Mouse (Mus musculus): ENCODE measurements around the gene Gm5592.
"Not testable (repeated sequence)": the region's sequence is repeated elsewhere in the genome, so short reads cannot be mapped to it uniquely, and the experiment has no call there.

Gm5592 gene

DNA sequence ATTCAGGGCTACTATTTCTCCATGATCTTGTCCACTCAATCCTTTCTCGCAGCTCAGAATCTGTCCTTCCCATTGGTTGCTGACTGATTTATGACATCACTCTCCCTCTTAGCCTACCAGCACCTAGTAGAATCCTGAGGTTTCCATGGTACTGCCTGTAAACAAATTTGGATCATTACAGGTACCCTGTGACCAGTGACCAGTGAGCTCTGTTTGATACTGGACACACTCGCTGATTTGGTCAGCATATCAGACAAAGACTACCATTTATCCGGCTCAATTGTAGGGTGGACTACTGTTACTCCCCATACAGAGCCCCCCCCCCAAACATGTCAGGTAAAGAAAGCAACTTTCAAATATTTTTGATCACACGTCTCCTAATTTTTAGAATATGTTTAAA is at the start of gene Gm5592:
Gm5592 (plus strand) TSS at position 301 of the 400 bp plus-strand sequence.
- not testable (repeated sequence) for DNase-seq (ENCODE audit: low read depth, low spot score)

DNA sequence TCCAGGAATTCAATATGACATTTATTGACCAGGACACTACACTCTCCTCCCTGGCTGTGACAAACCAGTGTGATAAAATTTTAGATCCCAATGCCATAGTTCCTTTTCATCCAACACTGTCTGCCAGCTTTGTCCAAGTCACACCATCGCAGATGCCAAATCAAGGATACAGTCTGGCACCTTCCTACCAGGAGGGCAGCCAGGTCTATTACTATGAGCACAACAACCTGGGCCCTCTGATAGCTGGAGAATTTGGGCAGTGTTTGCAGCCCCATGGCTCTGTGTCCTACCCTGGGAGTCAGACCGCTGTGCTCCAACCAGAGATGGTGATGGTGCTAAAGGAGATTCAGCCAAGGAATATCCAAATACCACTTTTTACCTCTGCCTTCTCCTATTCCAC is 2.2 kb downstream of the Gm5592 start:
- DNase-seq (ENCODE audit: low read depth, low spot score), result not testable (repeated sequence)

DNA sequence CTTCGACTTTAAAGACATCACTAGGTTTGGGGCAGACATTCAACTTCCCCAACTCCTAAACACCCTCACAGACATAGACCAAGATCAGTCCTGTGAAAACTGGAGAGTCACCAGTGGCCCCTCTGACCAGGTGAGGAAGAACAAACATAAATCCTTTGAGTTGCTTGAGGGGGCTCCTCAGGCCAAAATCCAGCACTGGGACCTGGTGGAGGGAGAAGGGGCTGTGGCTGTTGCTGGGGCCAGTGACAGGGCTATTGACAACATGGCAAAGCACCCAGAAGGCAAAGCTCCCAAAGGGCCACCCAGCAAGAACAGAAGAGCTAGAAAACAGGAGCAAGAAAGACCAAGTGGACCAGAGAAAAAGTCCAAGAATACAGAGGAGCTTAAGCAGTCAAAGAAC is 4.2 kb downstream of the Gm5592 start:
- DNase-seq (ENCODE audit: low read depth, low spot score), result not testable (repeated sequence)

DNA sequence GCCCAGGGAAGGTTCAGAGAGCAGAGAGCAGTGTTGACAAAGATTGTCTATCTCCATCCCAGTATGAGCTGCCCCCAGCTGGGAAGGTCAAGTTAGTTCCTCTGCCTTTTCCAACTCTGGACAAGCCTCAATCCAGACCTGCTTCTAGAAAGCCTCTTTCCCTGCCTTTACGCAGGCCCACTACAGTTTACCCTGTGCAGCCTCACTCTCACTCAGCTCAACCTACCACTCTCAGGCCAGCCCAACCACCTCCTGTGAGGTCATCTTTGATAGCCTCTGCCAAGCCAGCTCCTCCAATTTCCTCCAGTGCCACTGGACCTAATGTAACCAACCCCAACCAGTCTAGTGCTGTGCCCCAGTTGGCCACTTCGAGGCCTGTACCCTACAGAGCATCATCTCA is 4.9 kb downstream of the Gm5592 start:
- not testable (repeated sequence) for DNase-seq (ENCODE audit: low read depth, low spot score)

DNA sequence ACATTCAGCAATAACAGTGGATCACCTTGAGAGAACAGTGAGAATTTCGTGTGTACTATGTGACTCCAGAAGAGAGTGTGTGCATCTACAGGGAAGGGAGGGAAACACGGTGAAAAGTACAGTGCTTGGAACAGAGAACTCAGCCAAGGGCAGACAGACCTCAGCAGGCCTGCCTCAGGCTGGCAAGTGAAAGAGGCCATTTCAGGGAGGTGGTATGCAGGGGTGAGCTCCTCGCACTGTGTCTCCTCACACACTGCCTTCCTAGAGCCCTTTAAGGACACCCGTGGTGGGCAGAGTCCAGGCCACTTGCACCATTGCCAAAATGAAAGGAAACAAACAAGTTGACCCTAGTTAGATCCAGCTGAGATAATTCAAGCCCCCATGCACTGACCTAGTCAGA is 40.0 kb downstream of the Gm5592 start:
- DNase-seq (ENCODE audit: low read depth, low spot score), result no peak

Measured in WW6 (cell line).